Mouse (Mus musculus): ENCODE measurements at regions not wholly inside any gene's neighbourhood (a gene's known extent, or its start where the extent isn't known, plus 50 kb on each side); places are given as distances from the start of the nearest gene placed in this dataset.
A peak's percentile ranks its signal among the peaks of the same experiment; 100 is the strongest.

DNA sequence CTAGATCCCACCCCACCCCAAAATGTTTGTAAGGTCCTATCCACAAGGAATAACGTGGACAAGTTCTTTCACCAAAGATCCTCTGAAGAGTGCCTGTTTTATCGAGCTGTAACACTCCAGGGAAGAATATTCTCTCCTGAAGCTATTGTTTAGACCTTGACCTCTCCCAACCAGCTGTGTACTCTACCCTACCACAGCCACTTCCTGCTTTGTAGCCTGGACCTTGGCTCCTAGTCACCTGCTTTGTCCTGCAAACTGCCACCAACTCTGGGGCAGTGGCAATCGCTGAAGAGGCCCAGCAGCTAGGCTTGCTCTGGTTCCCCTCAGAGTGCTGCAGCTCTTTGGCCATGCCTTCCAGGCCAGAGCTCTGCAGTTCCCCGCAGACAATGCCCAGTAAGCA is 239.1 kb downstream of the Hace1 start:
- in situ Hi-C loops (cut with MboI; ENCODE audit: low pct_ligation_motif_present, low pct_unique_long_range_greater_than_20kb, low sequenced_read_pairs): no loop called here
- Histone ChIP-seq H3K79me2 (replicated peaks; ENCODE audit: control insufficient read depth, extremely low read depth, insufficient read depth, poor library complexity, severe bottlenecking) (no peaks in the 10 kb centered on the region), H3K27ac (ENCODE audit: insufficient read depth, low read depth) (no peak overlapping the region), H3K9me3 (replicated peaks; ENCODE audit: low read length) (no peaks in the 10 kb centered on the region), H3K4me3 (replicated peaks in 1 of 3; ENCODE audit: low read depth in 2 of 3, low read length in 2 of 3, poor library complexity in 1 of 3) (no peak overlapping the region), H3K36me3 (replicated peaks in 1 of 2; ENCODE audit: control insufficient read depth in 1 of 2, insufficient read depth in 1 of 2, low read length in 1 of 2) (no peaks in the 10 kb centered on the region), H3K4me1 (ENCODE audit: control insufficient read depth in 1 of 2, insufficient read depth in 2 of 2) (peaks cover 0 to 6% of the 10 kb centered on the region in 2 experiments; a peak in 1 of 4 replicates), H3K27me3 (replicated peaks) (no peaks in the 10 kb centered on the region), H3K9ac (ENCODE audit: insufficient read depth, low read depth) (no peak overlapping the region), H3K4me2 (ENCODE audit: insufficient read depth, low read depth, poor library complexity, severe bottlenecking) (no peak overlapping the region)
- no peak for TF ChIP-seq ETS1 (conservative IDR thresholded peaks at IDR 0.05; ENCODE audit: low read depth, low read length)
- no peak for TF ChIP-seq CHD2 (IDR thresholded peaks at IDR 0.05; ENCODE audit: low read length)
- no peak for TF ChIP-seq USF2 (conservative IDR thresholded peaks at IDR 0.05; ENCODE audit: low read depth, low read length)
- no peak for TF ChIP-seq ZMIZ1 (IDR thresholded peaks at IDR 0.05; ENCODE audit: low read depth, low read length)
- no peak for TF ChIP-seq MXI1 (IDR thresholded peaks at IDR 0.05; ENCODE audit: low read depth, low read length)
- TF ChIP-seq GABPA (IDR thresholded peaks at IDR 0.05; ENCODE audit: insufficient replicate concordance, low read depth, low read length): no peak
- dilution Hi-C loops (cut with MboI; ENCODE audit: extremely low pct_ligation_motif_present, extremely low pct_unique_long_range_greater_than_20kb, low sequenced_read_pairs): no loop called here
- no peak for DNase-seq (ENCODE audit: extremely low read depth)

DNA sequence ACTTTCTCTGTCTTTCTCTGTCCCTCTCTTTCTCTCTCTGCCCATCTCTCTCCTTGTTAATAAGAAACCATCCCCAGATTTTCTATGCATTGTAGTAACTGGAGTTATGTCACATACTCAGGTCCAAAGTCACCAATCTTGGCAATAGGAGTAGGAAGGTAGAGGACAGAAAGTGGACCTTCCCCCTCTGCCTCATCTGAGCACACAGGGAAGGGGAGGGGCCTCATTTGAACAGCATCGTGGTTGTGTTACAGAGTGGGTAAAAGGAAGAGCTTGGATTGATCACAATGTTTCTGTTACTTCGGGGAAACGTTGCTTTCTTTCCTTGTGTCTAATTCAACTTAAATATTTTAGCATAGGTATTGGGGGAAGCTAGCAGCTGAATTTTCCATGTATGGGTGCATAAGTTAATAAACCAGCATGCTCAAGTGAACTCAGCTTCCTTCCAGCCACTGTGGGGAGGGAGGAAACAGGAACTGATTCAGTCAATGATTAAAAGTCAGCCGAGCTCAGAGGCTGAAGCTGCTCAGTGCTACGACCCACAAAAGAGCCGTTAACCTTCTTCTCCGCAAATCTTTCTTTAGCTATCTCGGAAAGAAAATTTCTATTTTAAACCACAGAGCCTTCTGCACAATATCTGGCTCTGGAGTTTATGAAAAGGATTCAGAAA is 243.5 kb downstream of the Hace1 start:
- no peaks in the 10 kb centered on the region for H3K27me3 ChIP-seq (replicated peaks)
- no peak overlapping the region for H3K4me3 ChIP-seq (replicated peaks in 1 of 3; ENCODE audit: low read depth in 2 of 3, low read length in 2 of 3, poor library complexity in 1 of 3)
- peak; percentile 53 for DNase-seq (ENCODE audit: extremely low read depth)
- H3K4me1 ChIP-seq (ENCODE audit: control insufficient read depth in 1 of 2, insufficient read depth in 2 of 2): peaks cover 0 to 9% of the 10 kb centered on the region in 2 experiments; a peak in 2 of 4 replicates
- in situ Hi-C loops (cut with MboI; ENCODE audit: low pct_ligation_motif_present, low pct_unique_long_range_greater_than_20kb, low sequenced_read_pairs) (no loop called here), dilution Hi-C loops (cut with MboI; ENCODE audit: extremely low pct_ligation_motif_present, extremely low pct_unique_long_range_greater_than_20kb, low sequenced_read_pairs) (no loop called here)
- H3K9ac ChIP-seq (ENCODE audit: insufficient read depth, low read depth): no peak overlapping the region
- TF ChIP-seq MAX (IDR thresholded peaks at IDR 0.05; ENCODE audit: low read length) (0 out of 2 replicates have a peak, but pooled peaks have one; percentile 32), EP300 (IDR thresholded peaks at IDR 0.05; ENCODE audit: low read length) (0 out of 2 replicates have a peak, but pooled peaks have one; percentile 19), ZMIZ1 (IDR thresholded peaks at IDR 0.05; ENCODE audit: low read depth, low read length) (no peak)
- H3K79me2 ChIP-seq (replicated peaks; ENCODE audit: control insufficient read depth, extremely low read depth, insufficient read depth, poor library complexity, severe bottlenecking): no peaks in the 10 kb centered on the region
- no peak overlapping the region for H3K27ac ChIP-seq (ENCODE audit: insufficient read depth, low read depth)
- H3K4me2 ChIP-seq (ENCODE audit: insufficient read depth, low read depth, poor library complexity, severe bottlenecking): no peak overlapping the region
- no peaks in the 10 kb centered on the region for H3K9me3 ChIP-seq (replicated peaks; ENCODE audit: low read length)
- H3K36me3 ChIP-seq (replicated peaks in 1 of 2; ENCODE audit: control insufficient read depth in 1 of 2, insufficient read depth in 1 of 2, low read length in 1 of 2): no peaks in the 10 kb centered on the region

DNA sequence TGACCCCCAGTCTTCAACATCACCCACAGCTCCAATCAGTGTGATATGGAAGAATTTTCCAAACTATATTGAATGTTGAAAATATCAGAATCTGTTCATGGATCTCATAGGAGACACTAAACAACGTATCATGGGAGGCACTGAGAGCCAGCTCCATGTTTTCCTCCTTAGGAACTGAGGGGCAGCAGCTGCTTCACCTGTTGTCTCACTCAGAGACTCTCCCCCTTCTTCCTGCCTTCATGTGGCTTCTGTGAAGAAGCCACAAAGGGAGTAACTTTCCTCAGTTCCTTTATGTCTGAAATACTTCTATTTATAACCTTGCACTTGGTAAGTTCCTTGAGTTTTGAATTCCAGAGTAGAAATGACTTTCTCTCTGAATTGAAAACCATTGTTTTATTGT is 244.6 kb downstream of the Hace1 start:
- dilution Hi-C loops (cut with MboI; ENCODE audit: extremely low pct_ligation_motif_present, extremely low pct_unique_long_range_greater_than_20kb, low sequenced_read_pairs) (no loop called here), in situ Hi-C loops (cut with MboI; ENCODE audit: low pct_ligation_motif_present, low pct_unique_long_range_greater_than_20kb, low sequenced_read_pairs) (no loop called here)
- Histone ChIP-seq H3K27me3 (replicated peaks) (no peaks in the 10 kb centered on the region), H3K4me3 (replicated peaks in 1 of 3; ENCODE audit: low read depth in 2 of 3, low read length in 2 of 3, poor library complexity in 1 of 3) (no peak overlapping the region), H3K9ac (ENCODE audit: insufficient read depth, low read depth) (no peak overlapping the region), H3K27ac (ENCODE audit: insufficient read depth, low read depth) (no peak overlapping the region), H3K4me2 (ENCODE audit: insufficient read depth, low read depth, poor library complexity, severe bottlenecking) (no peak overlapping the region), H3K36me3 (replicated peaks in 1 of 2; ENCODE audit: control insufficient read depth in 1 of 2, insufficient read depth in 1 of 2, low read length in 1 of 2) (no peaks in the 10 kb centered on the region), H3K79me2 (replicated peaks; ENCODE audit: control insufficient read depth, extremely low read depth, insufficient read depth, poor library complexity, severe bottlenecking) (no peaks in the 10 kb centered on the region), H3K9me3 (replicated peaks; ENCODE audit: low read length) (no peaks in the 10 kb centered on the region), H3K4me1 (ENCODE audit: control insufficient read depth in 1 of 2, insufficient read depth in 2 of 2) (peaks cover 0 to 9% of the 10 kb centered on the region in 2 experiments; a peak in 2 of 4 replicates)
- no peak for DNase-seq (ENCODE audit: extremely low read depth)
- TF ChIP-seq POLR2AphosphoS2 (IDR thresholded peaks at IDR 0.05; ENCODE audit: low read depth, low read length) (no peak), UBTF (IDR thresholded peaks at IDR 0.05; ENCODE audit: low read depth, low read length) (no peak), POLR2A (IDR thresholded peaks at IDR 0.05; ENCODE audit: low read depth, low read length) (no peak), USF1 (IDR thresholded peaks at IDR 0.05; ENCODE audit: low read depth, low read length) (no peak), CTCF (conservative IDR thresholded peaks at IDR 0.05 in 1 of 2, IDR thresholded peaks at IDR 0.05 in 1 of 2; ENCODE audit: low read depth in 2 of 2, low read length in 2 of 2) (no peak), RCOR1 (conservative IDR thresholded peaks at IDR 0.05; ENCODE audit: low read depth, low read length) (no peak), JUN (IDR thresholded peaks at IDR 0.05; ENCODE audit: insufficient read depth, low read depth, low read length) (no peak), NELFE (IDR thresholded peaks at IDR 0.05; ENCODE audit: low read depth, low read length) (no peak), MYC (IDR thresholded peaks at IDR 0.05; ENCODE audit: low read depth, low read length) (no peak), JUND (conservative IDR thresholded peaks at IDR 0.05; ENCODE audit: low read depth, low read length) (no peak), MXI1 (IDR thresholded peaks at IDR 0.05; ENCODE audit: low read depth, low read length) (no peak), TBP (conservative IDR thresholded peaks at IDR 0.05; ENCODE audit: low read depth, low read length) (no peak), CHD1 (IDR thresholded peaks at IDR 0.05; ENCODE audit: low read depth, low read length) (no peak), SMC3 (IDR thresholded peaks at IDR 0.05; ENCODE audit: low read depth, low read length) (no peak), MAZ (IDR thresholded peaks at IDR 0.05; ENCODE audit: low read depth, low read length) (no peak), USF2 (conservative IDR thresholded peaks at IDR 0.05; ENCODE audit: low read depth, low read length) (no peak), ZKSCAN1 (IDR thresholded peaks at IDR 0.05; ENCODE audit: borderline replicate concordance, low read depth, low read length) (no peak), MAX (IDR thresholded peaks at IDR 0.05; ENCODE audit: low read length) (no peak)
